Mouse (Mus musculus): Measurements from ENCODE around the gene Ptcd1. TPM values are rescaled to one million over a fixed set of nuclear protein-coding genes. Genes with fewer than 3 reads are reported as not detected.
A peak's percentile ranks its signal among the peaks of the same experiment; 100 is the strongest.
"Not testable (repeated sequence)": the region's sequence is repeated elsewhere in the genome, so short reads cannot be mapped to it uniquely, and the experiment has no call there.

Ptcd1 gene
- total RNA-seq (2021), result 10 to 100 TPM; 30.0 to 31.3 TPM
- long read RNA-seq, experiment 1, transcript Ptcd1-201 (9 exons, 3,087 nt), result major isoform, 24 of 32 reads
- long read RNA-seq, experiment 1, partial matches to known transcripts, result 4 of 32 reads
- long read RNA-seq, experiment 1, other reads (novel, unspliced or antisense), result 4 of 32 reads
- long read RNA-seq, experiment 2, transcript Ptcd1-201 (9 exons, 3,087 nt), result major isoform, 14 of 18 reads
- long read RNA-seq, experiment 2, partial matches to known transcripts, result 1 of 18 reads
- long read RNA-seq, experiment 2, other reads (novel, unspliced or antisense), result 3 of 18 reads

GRCm38 (mm10) chr5:145166536-145167305, at the start of gene Ptcd1, which contains the start of gene Cpsf4:
TSS of gene Ptcd1 (minus strand) at chr5:145167108.
TSS of gene Cpsf4 (plus strand) at chr5:145167213.
- DNase-seq, result peak; percentile 99 to 100

GRCm38 (mm10) chr5:145214679-145215078, 47.8 kb upstream of the Ptcd1 start:
- DNase-seq, result no peak

GRCm38 (mm10) chr5:145213505-145213904, 46.6 kb upstream of the Ptcd1 start:
- DNase-seq, result no peak

- no peak for DNase-seq
These were observed 45.3 kb upstream of the Ptcd1 start for GRCm38 (mm10) chr5:145212216-145212615.

- DNase-seq, result no peak
These were observed 44.4 kb upstream of the Ptcd1 start for GRCm38 (mm10) chr5:145211340-145211739.

DNA sequence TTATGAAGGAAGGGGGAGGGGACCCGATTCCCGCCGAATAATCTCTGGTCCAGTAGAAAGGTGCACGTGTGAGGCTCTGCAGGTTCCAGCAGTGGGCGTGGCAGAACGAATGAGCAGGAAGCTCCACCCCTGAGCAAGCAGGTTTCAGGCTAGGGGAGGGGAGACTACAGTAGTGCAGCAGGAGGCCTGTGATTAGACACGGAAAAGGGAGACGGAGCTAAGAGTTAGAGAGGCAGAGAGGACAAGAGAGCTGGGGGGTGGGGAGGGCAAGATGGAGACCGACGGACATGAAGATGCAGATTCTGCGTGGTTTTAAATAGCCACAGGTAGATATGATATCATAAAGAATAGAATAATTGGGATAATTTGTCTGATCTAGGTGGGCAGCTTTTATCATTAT, 41.5 kb upstream of the Ptcd1 start:
- not testable (repeated sequence) for DNase-seq

GRCm38 (mm10) chr5:145207954-145208353, 41.0 kb upstream of the Ptcd1 start:
- DNase-seq, result no peak

DNA sequence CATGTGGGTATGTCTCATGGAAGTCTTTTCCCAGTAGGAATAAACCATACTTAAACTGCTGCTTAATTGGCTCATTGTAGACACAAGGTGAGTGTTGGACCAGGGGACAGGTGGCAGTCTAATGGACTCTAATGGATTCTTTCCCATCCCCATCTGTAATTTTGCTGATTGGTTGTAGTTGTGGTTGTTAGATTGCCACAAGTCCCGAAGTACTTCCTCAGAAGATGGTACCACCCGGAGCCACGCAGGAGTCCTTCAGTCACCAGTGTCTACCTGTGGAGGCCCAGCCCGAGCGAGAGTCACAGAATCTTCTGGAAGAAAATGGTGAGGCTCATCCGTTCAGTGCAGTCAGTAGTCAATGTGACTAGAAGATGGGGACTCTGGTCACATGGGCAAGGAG, 40.5 kb upstream of the Ptcd1 start:
- DNase-seq, result no peak

DNA sequence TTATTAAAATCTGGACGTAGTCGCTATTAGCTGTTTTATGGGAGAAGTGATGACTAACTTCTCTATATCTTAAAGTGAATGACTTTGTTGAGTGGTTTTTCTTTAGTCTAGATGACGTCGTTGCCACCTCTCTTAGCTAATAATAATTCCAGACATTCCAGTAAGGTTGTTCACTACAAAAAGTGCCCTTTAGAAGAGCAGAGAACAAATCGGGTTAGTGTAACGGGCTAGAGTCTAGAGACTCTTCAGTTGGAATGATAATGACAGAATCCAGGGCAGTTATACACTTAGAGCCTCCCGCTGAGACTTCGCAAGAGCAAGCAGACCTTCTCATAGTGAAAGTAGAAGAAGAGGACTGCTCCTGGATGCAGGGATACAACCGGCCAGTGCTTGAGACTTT, 38.1 kb upstream of the Ptcd1 start:
- DNase-seq, result no peak

- peak; percentile 98 to 99 for DNase-seq
These were observed 37.2 kb upstream of the Ptcd1 start, which contains the start of gene Zkscan5 for GRCm38 (mm10) chr5:145203936-145204691. TSS of gene Zkscan5 (plus strand) at chr5:145204562.

DNA sequence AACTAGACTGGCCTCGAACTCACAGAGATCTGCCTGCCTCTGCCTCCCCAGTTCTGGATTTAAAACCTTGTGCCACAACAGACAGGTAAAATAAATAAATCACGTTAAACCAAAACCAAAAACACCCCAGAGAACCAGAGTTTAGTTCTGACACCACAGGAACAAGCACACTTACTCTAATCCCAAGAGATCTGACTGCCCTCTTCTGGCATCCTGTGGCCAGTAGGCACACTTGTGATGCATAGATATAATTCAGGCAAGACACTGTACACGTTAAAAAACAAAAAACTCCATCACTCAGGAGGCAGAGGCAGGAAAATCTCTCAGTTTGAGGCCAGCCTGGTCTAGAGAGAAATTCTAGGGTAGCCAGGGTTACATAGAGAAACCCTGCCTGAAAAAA, 35.5 kb upstream of the Ptcd1 start:
- no peak for DNase-seq

GRCm38 (mm10) chr5:145201321-145201991, 34.5 kb upstream of the Ptcd1 start, which contains the start of gene Zkscan14:
TSS of gene Zkscan14 (minus strand) at chr5:145201868.
- DNase-seq, result peak; percentile 88 to 89

- no peak for DNase-seq
These were observed 33.5 kb upstream of the Ptcd1 start for GRCm38 (mm10) chr5:145200387-145200786.

- DNase-seq, result no peak
These were observed 25.1 kb upstream of the Ptcd1 start, which contains the start of gene Atp5j2 for GRCm38 (mm10) chr5:145191962-145192361. TSS of gene Atp5j2 (minus strand) at chr5:145192062.

- peak; percentile 95 to 96 for DNase-seq
These were observed 24.2 kb upstream of the Ptcd1 start for GRCm38 (mm10) chr5:145190875-145191798.

GRCm38 (mm10) chr5:145190373-145190772, 23.5 kb upstream of the Ptcd1 start:
- DNase-seq, result no peak

DNA sequence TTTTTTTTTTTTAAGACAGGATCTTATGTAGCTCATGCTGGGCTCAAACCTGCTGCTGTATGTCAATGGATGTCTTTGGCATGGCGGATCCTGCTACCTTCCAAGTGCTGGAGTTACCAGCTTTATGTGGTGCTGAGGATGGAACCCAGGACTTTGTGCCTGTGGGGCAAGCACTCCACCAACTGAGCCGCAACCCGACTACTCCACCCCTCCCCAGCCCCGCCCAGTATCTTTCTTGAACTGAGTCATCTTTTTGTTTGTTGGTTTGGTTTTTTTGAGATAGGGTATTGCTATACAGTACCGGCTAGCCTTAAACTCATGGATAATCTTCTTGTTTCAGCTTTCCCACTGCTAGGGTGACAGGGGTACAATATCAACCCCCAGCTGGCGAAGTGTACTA, 22.5 kb upstream of the Ptcd1 start:
- no peak for DNase-seq

GRCm38 (mm10) chr5:145185244-145185643, 18.3 kb upstream of the Ptcd1 start:
- DNase-seq, result no peak

- peak; percentile 26 to 40 for DNase-seq
These were observed 11.6 kb upstream of the Ptcd1 start for GRCm38 (mm10) chr5:145178461-145178980.

DNA sequence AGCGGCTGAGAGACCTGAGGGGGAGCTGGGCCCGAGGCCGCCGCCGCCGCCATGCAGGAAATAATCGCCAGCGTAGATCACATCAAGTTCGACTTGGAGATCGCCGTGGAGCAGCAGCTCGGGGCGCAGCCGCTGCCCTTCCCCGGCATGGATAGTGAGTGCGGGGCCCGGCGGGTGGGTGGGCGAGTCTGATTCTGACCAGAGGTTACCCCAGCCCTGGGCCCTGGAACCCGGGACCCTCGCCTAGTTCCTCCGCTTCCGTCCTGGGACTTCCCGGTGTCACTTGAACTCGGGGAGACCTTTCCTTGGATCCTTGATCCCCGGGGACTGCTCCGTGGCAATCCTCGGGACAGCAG, 376 bp upstream of the Ptcd1 start:
- DNase-seq, result no peak

DNA sequence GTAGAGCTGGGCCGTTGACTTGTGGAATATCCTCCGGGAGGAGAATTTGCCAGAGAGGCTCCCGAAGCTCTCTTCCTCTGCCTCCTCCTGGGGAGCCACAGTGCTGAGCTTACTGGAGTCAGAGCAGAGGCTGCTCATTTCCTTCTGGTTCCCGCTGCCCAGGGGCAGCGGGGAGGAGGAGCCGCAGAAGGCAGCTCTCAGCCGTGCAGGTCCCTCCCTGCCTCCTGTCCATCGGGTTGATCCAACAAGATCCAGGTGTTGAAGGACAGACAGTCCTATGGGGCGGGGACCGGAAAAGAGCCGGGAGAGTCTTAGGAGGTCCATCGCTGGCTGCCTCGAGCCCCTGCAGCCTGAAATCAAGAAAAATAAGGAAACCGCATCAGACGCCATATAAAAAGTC, 1.7 kb downstream of the Ptcd1 start:
- no peak for DNase-seq
